Mouse (Mus musculus) erythroblast, embryonic 14.5 days (primary cell): ENCODE measurements around the gene Dnajc27.

ENCODE experiments used
- GATA1 ChIP-seq: IDR thresholded peaks from 2 replicates; pipeline ENCODE4 v1.6.1; 2012; ENCODE audit warnings: low read length, inconsistent platforms, mixed read lengths
- TAL1 ChIP-seq: IDR thresholded peaks from 3 replicates; pipeline ENCODE4 v1.6.1; 2012; ENCODE audit warnings: low read length, inconsistent platforms, mixed read lengths

DNA sequence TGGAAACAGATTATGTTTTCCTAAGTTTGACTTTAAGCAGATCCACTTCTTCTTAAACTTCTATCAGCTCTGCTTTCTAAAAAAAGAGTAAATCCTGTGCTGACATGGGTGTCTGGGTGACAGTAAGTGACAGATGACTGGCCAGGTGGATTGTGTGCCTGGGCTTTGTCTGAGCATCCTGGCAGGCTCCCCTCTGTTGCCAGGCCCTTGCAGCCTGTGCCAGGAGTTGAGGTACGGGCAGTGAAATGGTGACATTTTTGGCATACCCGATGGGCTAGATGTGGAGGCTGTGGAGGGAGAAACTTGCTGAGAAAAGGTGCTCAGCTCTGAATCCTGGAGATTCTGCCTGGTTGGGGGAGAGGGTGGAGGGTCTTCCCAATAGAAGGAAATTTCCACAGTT is 75.1 kb downstream of the Dnajc27 start:
- TF ChIP-seq TAL1 = no peak
- TF ChIP-seq GATA1 = no peak
